8 mouse cellular contexts compared by ENCODE assay signal in genomic region chr2:76406937-76407441, GRCm38 (mm10). TPM values are rescaled to one million over a fixed set of nuclear protein-coding genes. Genes with fewer than 3 reads are reported as not detected.
A peak's percentile ranks its signal among the peaks of the same experiment; 100 is the strongest.
DNase-seq lines count a peak whose midpoint lies in the region; ATAC-seq and TF ChIP-seq lines count a peak whose summit lies in the region.

No protein-coding gene starts in this region.

- peak overlapping the region; percentile 88 for H3K9ac ChIP-seq in heart, embryonic 13.5 days
- peak overlapping the region; percentile 79 for H3K9ac ChIP-seq in kidney, embryonic 16.5 days (replicated peaks; ENCODE audit: low read length)

- ATAC-seq in CD4-positive, CD25-positive, alpha-beta regulatory T cell, adult 4 months: peak; percentile 4
- ATAC-seq in heart, embryonic 13.5 days (ENCODE audit: extremely low read depth, insufficient number of reproducible peaks, low FRiP score, low TSS enrichment): peak; percentile 29; the same call in 1 of the 2 replicates
- peak; percentile 78 for ATAC-seq in kidney, embryonic 16.5 days (ENCODE audit: low FRiP score, low TSS enrichment)

- peak overlapping the region; percentile 96 for H3K4me2 ChIP-seq in heart, embryonic 13.5 days
- H3K4me2 ChIP-seq in kidney, embryonic 16.5 days (replicated peaks; ENCODE audit: low read depth, low read length): peak overlapping the region; percentile 74

- TF ChIP-seq POLR2A in bone marrow macrophage, adult 2 months (IDR thresholded peaks at IDR 0.05; ENCODE audit: borderline replicate concordance, low read depth, low read length): no peak

- no peaks in the 10 kb centered on the region for H3K36me3 ChIP-seq in forebrain, embryonic 10.5 days (replicated peaks)
- no peaks in the 10 kb centered on the region for H3K36me3 ChIP-seq in heart, embryonic 13.5 days
- no peaks in the 10 kb centered on the region for H3K36me3 ChIP-seq in kidney, embryonic 16.5 days (ENCODE audit: insufficient read depth, low read length)

- H3K27me3 ChIP-seq in forebrain, embryonic 10.5 days (ENCODE audit: poor library complexity, severe bottlenecking): peaks cover 74% of the 10 kb centered on the region
- H3K27me3 ChIP-seq in heart, embryonic 13.5 days (replicated peaks): peaks cover 38% of the 10 kb centered on the region
- peaks cover 15% of the 10 kb centered on the region for H3K27me3 ChIP-seq in kidney, embryonic 16.5 days (ENCODE audit: insufficient read depth, low read length)

- DNase-seq in forebrain, embryonic 10.5 days (ENCODE audit: extremely low spot score, low spot score): no peak
- DNase-seq in liver: peak; percentile 39
- peak; percentile 33 for DNase-seq in naive thymus-derived CD4-positive, alpha-beta T cell, adult 2 months (ENCODE audit: low read depth)
- DNase-seq in thymus, postnatal 25 days: peak; percentile 7

- peak overlapping the region; percentile 62 for H3K4me3 ChIP-seq in bone marrow macrophage, adult 2 months (ENCODE audit: insufficient read depth, low read length)
- H3K4me3 ChIP-seq in forebrain, embryonic 10.5 days: peak overlapping the region; percentile 92
- peak overlapping the region; percentile 91 for H3K4me3 ChIP-seq in heart, embryonic 13.5 days
- H3K4me3 ChIP-seq in kidney, embryonic 16.5 days (ENCODE audit: low read length): peak overlapping the region; percentile 76

- under 1% methylated on average over 49 of the region's 49 CpGs for WGBS in forebrain, embryonic 10.5 days
- WGBS in heart, embryonic 13.5 days: under 1% methylated on average over 49 of the region's 49 CpGs
- WGBS in kidney, embryonic 16.5 days: under 1% methylated on average over 48 of the region's 49 CpGs

- TF ChIP-seq CTCF in bone marrow macrophage, adult 2 months (IDR thresholded peaks at IDR 0.05; ENCODE audit: low read depth, low read length): no peak

- H3K4me1 ChIP-seq in bone marrow macrophage, adult 2 months (ENCODE audit: control insufficient read depth, insufficient read depth, low read length): no peaks in the 10 kb centered on the region
- H3K4me1 ChIP-seq in forebrain, embryonic 10.5 days: peaks cover 23% of the 10 kb centered on the region
- peaks cover 16% of the 10 kb centered on the region for H3K4me1 ChIP-seq in heart, embryonic 13.5 days
- H3K4me1 ChIP-seq in kidney, embryonic 16.5 days (ENCODE audit: insufficient read depth, low read length): peaks cover 12% of the 10 kb centered on the region

- H3K9me3 ChIP-seq in forebrain, embryonic 10.5 days: no peaks in the 10 kb centered on the region
- no peaks in the 10 kb centered on the region for H3K9me3 ChIP-seq in heart, embryonic 13.5 days
- no peaks in the 10 kb centered on the region for H3K9me3 ChIP-seq in kidney, embryonic 16.5 days (ENCODE audit: low read length)

- no peak overlapping the region for H3K27ac ChIP-seq in bone marrow macrophage, adult 2 months (ENCODE audit: insufficient read depth, low read depth, low read length)
- H3K27ac ChIP-seq in forebrain, embryonic 10.5 days: peak overlapping the region; percentile 87
- peak overlapping the region; percentile 54; the same call in 1 of the 2 replicates for H3K27ac ChIP-seq in heart, embryonic 13.5 days (replicated peaks)
- H3K27ac ChIP-seq in kidney, embryonic 16.5 days (ENCODE audit: low read length): peak overlapping the region; percentile 49

RNA-seq across cellular contexts. Expression of gene Osbpl6, which starts 0.7 kb away (rescaled TPM):
- polyA plus RNA-seq in CD4-positive, CD25-positive, alpha-beta regulatory T cell, adult 4 months (2017; shearing (Covaris generic)): under 1 TPM; 0.24 to 0.27 TPM
- polyA plus RNA-seq in bone marrow macrophage, adult 2 months (2012; ENCODE audit: insufficient read depth, insufficient read length, missing spikeins): not detected in 2 replicates
- polyA plus RNA-seq in forebrain, embryonic 10.5 days (2016; fragmentation: Nextera tagmentation; extraction: Ambion mirVana): 10.4 and 11.5 TPM in 2 replicates
- polyA plus RNA-seq in heart, embryonic 13.5 days (2015; fragmentation: Nextera tagmentation; extraction: Ambion mirVana): 4.4 and 4.9 TPM in 2 replicates
- polyA plus RNA-seq in kidney, embryonic 16.5 days (2015; fragmentation: Nextera tagmentation; extraction: Ambion mirVana): 17.8 and 18.4 TPM in 2 replicates

RNA-seq across cellular contexts. Expression of gene Rbm45, which starts 37.2 kb away (rescaled TPM):
- 10 to 100 TPM in 1 of 2 experiments, 1 to 10 TPM in 1; 4.7 to 15.8 TPM for polyA plus RNA-seq in CD4-positive, CD25-positive, alpha-beta regulatory T cell, adult 4 months (2017; shearing (Covaris generic))
- polyA plus RNA-seq in bone marrow macrophage, adult 2 months (2012; ENCODE audit: insufficient read depth, insufficient read length, missing spikeins): 27.0 and 27.8 TPM in 2 replicates
- polyA plus RNA-seq in forebrain, embryonic 10.5 days (2016; fragmentation: Nextera tagmentation; extraction: Ambion mirVana): 15.6 and 19.1 TPM in 2 replicates
- 11.7 and 12.8 TPM in 2 replicates for polyA plus RNA-seq in heart, embryonic 13.5 days (2015; fragmentation: Nextera tagmentation; extraction: Ambion mirVana)
- 14.5 and 16.9 TPM in 2 replicates for polyA plus RNA-seq in kidney, embryonic 16.5 days (2015; fragmentation: Nextera tagmentation; extraction: Ambion mirVana)

RNA-seq across cellular contexts. Expression of gene Cyct, which starts 46.7 kb away (rescaled TPM):
- not detected for polyA plus RNA-seq in CD4-positive, CD25-positive, alpha-beta regulatory T cell, adult 4 months (2017; shearing (Covaris generic))
- polyA plus RNA-seq in bone marrow macrophage, adult 2 months (2012; ENCODE audit: insufficient read depth, insufficient read length, missing spikeins): not detected in 2 replicates
- not detected in 2 replicates for polyA plus RNA-seq in forebrain, embryonic 10.5 days (2016; fragmentation: Nextera tagmentation; extraction: Ambion mirVana)
- polyA plus RNA-seq in heart, embryonic 13.5 days (2015; fragmentation: Nextera tagmentation; extraction: Ambion mirVana): 0.32 TPM in 1 of 2 replicates, not detected in the other
- polyA plus RNA-seq in kidney, embryonic 16.5 days (2015; fragmentation: Nextera tagmentation; extraction: Ambion mirVana): not detected in 2 replicates

Comparison
In these comparisons a context has a peak if more than half of its experiments do, and no peak if none do; other contexts are left out.
1. ATAC-seq: peak in every context shown above with its lines; median percentile 78 in kidney, embryonic 16.5 days; 29 in heart, embryonic 13.5 days; 4 in CD4-positive, CD25-positive, alpha-beta regulatory T cell, adult 4 months.